8 mouse cellular contexts compared by ENCODE assay signal in genomic region chr9:63791275-63791674, GRCm38 (mm10). TPM values are rescaled to one million over a fixed set of nuclear protein-coding genes. Genes with fewer than 3 reads are reported as not detected.
A peak's percentile ranks its signal among the peaks of the same experiment; 100 is the strongest.
DNase-seq lines count a peak whose midpoint lies in the region; ATAC-seq and TF ChIP-seq lines count a peak whose summit lies in the region.
"Had no signal": no experiment of that assay in that cellular context is flagged by ENCODE, and none has a peak within 500 bp of the region (broad histone marks: within the 10 kb centered on the region; RNA-seq: fewer than 3 reads in every experiment).

No protein-coding gene starts in this region.

- H3K27ac ChIP-seq in heart, embryonic 11.5 days (ENCODE audit: low read depth, low read length), result 0 out of 2 replicates have a peak overlapping the region, but pooled peaks have one; percentile 12
- peak overlapping the region; percentile 63 for H3K27ac ChIP-seq in kidney, postnatal 0 days
- H3K27ac ChIP-seq: embryonic facial prominence, embryonic 15.5 days had no signal

- intact Hi-C loops in left cerebral cortex, postnatal 36 days (cut with DNase I), result no loop called here

- H3K4me2 ChIP-seq in heart, embryonic 11.5 days, result no peak overlapping the region
- H3K4me2 ChIP-seq in kidney, postnatal 0 days (ENCODE audit: low read length), result no peak overlapping the region
- H3K4me2 ChIP-seq: embryonic facial prominence, embryonic 15.5 days had no signal

- H3K4me1 ChIP-seq in heart, embryonic 11.5 days (ENCODE audit: control insufficient read depth, insufficient read depth, low read length), result peaks cover 43% of the 10 kb centered on the region
- 0 out of 2 replicates have a peak, but pooled peaks cover 9% of the 10 kb centered on the region for H3K4me1 ChIP-seq in kidney, postnatal 0 days (replicated peaks; ENCODE audit: insufficient read depth, low read length)

- no peaks in the 10 kb centered on the region for H3K36me3 ChIP-seq in heart, embryonic 11.5 days (ENCODE audit: control insufficient read depth, insufficient read depth, low read length)
- H3K36me3 ChIP-seq in kidney, postnatal 0 days (ENCODE audit: insufficient read depth, low read length), result no peaks in the 10 kb centered on the region
- H3K36me3 ChIP-seq: embryonic facial prominence, embryonic 15.5 days had no signal

- no peak for TF ChIP-seq CTCF in kidney, postnatal 0 days (IDR thresholded peaks at IDR 0.05; ENCODE audit: low read depth)

- 17% methylated on average over 6 of the region's 6 CpGs for WGBS in heart, embryonic 11.5 days (ENCODE audit: insufficient replicate concordance)
- WGBS in kidney, postnatal 0 days, result 15% methylated on average over 6 of the region's 6 CpGs

- DNase-seq in urinary bladder, postnatal 14 days (ENCODE audit: low spot score), result peak; percentile 49
- no peak for DNase-seq in urinary bladder, postnatal 4 days (ENCODE audit: low spot score in 2 of 2)
- DNase-seq in kidney, postnatal 0 days (ENCODE audit: low spot score), result peak; percentile 84
- DNase-seq in spleen, adult 12 weeks (ENCODE audit: low spot score), result no peak
- DNase-seq in left cerebral cortex, postnatal 36 days (ENCODE audit: low spot score in 2 of 2), result no peak

- 0 out of 2 replicates have a peak, but pooled peaks cover 4% of the 10 kb centered on the region for H3K27me3 ChIP-seq in heart, embryonic 11.5 days (ENCODE audit: control insufficient read depth, insufficient read depth, low read length)
- no peaks in the 10 kb centered on the region for H3K27me3 ChIP-seq in kidney, postnatal 0 days (ENCODE audit: insufficient read depth, low read length)
- H3K27me3 ChIP-seq: embryonic facial prominence, embryonic 15.5 days had no signal

- H3K9me3 ChIP-seq in heart, embryonic 11.5 days (replicated peaks; ENCODE audit: control insufficient read depth, low read length), result no peaks in the 10 kb centered on the region
- no peaks in the 10 kb centered on the region for H3K9me3 ChIP-seq in kidney, postnatal 0 days (replicated peaks; ENCODE audit: low read length)
- H3K9me3 ChIP-seq: embryonic facial prominence, embryonic 15.5 days had no signal

- ATAC-seq in heart, embryonic 11.5 days (replicated peaks; ENCODE audit: insufficient number of reproducible peaks, low FRiP score, low TSS enrichment), result 0 out of 2 replicates have a peak, but pooled peaks have one; percentile 24
- no peak for ATAC-seq in kidney, postnatal 0 days (replicated peaks; ENCODE audit: low FRiP score, low read depth)
- ATAC-seq in granulocyte monocyte progenitor cell, adult 5-6 weeks (replicated peaks; ENCODE audit: poor library complexity, severe bottlenecking), result no peak

- no peak overlapping the region for H3K9ac ChIP-seq in heart, embryonic 11.5 days (ENCODE audit: low read depth, low read length)
- H3K9ac ChIP-seq in kidney, postnatal 0 days (ENCODE audit: low read depth, low read length), result no peak overlapping the region
- H3K9ac ChIP-seq: embryonic facial prominence, embryonic 15.5 days had no signal

- H3K4me3 ChIP-seq in heart, embryonic 11.5 days (ENCODE audit: low read depth, low read length), result no peak overlapping the region
- no peak overlapping the region for H3K4me3 ChIP-seq in kidney, postnatal 0 days (replicated peaks; ENCODE audit: low read depth, low read length)
- H3K4me3 ChIP-seq: embryonic facial prominence, embryonic 15.5 days had no signal

RNA-seq across cellular contexts. Expression of gene Smad3, which starts 33.5 kb away (rescaled TPM):
- 9.7 and 11.4 TPM in 2 replicates for polyA plus RNA-seq in heart, embryonic 11.5 days (2014; fragmentation: Nextera tagmentation; extraction: Ambion mirVana)
- 19.2 and 20.0 TPM in 2 replicates for polyA plus RNA-seq in kidney, postnatal 0 days (2015; fragmentation: Nextera tagmentation; extraction: Ambion mirVana)
- 12.6 and 21.3 TPM in 2 replicates for total RNA-seq in granulocyte monocyte progenitor cell, adult 5-6 weeks (2014; fragmentation: Nextera tagmentation)
- total RNA-seq in granulocyte monocyte progenitor cell, adult 5-6 weeks (2017), result 11.6 and 24.7 TPM in 2 replicates
- total RNA-seq in left cerebral cortex, postnatal 36 days (2021), result 10 to 100 TPM; 45.2 to 71.2 TPM

Comparison
In these comparisons a context has a peak if more than half of its experiments do, and no peak if none do; other contexts are left out.
1. DNase-seq: peak in urinary bladder, postnatal 14 days (single experiment) and kidney, postnatal 0 days (single experiment); none in urinary bladder, postnatal 4 days (0 of 2), spleen, adult 12 weeks (single experiment) and left cerebral cortex, postnatal 36 days (0 of 2).